Mouse (Mus musculus) gastrocnemius, postnatal 4 days (tissue): ENCODE measurements around the gene Npff. TPM values are rescaled to one million over a fixed set of nuclear protein-coding genes. Genes with fewer than 3 reads are reported as not detected.

ENCODE experiments used
- DNase-seq, 2 experiments: peaks; one replicate each; pipeline ENCODE4 v3.0.0; 2021 to 2022; ENCODE audit warnings: low spot score in 2 of 2, mixed read lengths in 2 of 2
- total RNA-seq, 2 experiments: library from RNA; stranded (reverse); gene quantifications; 2 replicates each; pipeline ENCODE4 v1.2.3; 2021

The Npff gene
- total RNA-seq, 2 experiments from 2014 or later: 3.4 to 4.9 TPM

- no peak for DNase-seq
These were observed 19.5 kb downstream of the Npff start for GRCm38 (mm10) chr15:102505073-102505769.

- no peak for DNase-seq
These were observed 20.6 kb downstream of the Npff start for GRCm38 (mm10) chr15:102503924-102504782.

GRCm38 (mm10) chr15:102503447-102503846 is 21.3 kb downstream of the Npff start, which contains the start of gene Gm10337:
Gm10337 (plus strand) TSS chr15:102503722.
- no peak for DNase-seq

- no peak for DNase-seq
These were observed 22.4 kb downstream of the Npff start for GRCm38 (mm10) chr15:102502254-102502840.

GRCm38 (mm10) chr15:102501084-102501814 is 23.5 kb downstream of the Npff start:
- DNase-seq: no peak

- no peak for DNase-seq
These were observed 24.3 kb downstream of the Npff start for GRCm38 (mm10) chr15:102500479-102500878.

GRCm38 (mm10) chr15:102499851-102500250 is 24.9 kb downstream of the Npff start:
- DNase-seq: no peak

GRCm38 (mm10) chr15:102499370-102499769 is 25.4 kb downstream of the Npff start:
- DNase-seq: no peak

- no peak for DNase-seq
These were observed 26.4 kb downstream of the Npff start for GRCm38 (mm10) chr15:102498322-102498721.

GRCm38 (mm10) chr15:102487664-102488063 is 37.1 kb downstream of the Npff start:
- no peak for DNase-seq

GRCm38 (mm10) chr15:102485853-102486252 is 38.9 kb downstream of the Npff start:
- DNase-seq: no peak

- DNase-seq: no peak
These were observed 41.6 kb downstream of the Npff start for GRCm38 (mm10) chr15:102483136-102483535.

GRCm38 (mm10) chr15:102474520-102474919 is 50.2 kb downstream of the Npff start:
- no peak for DNase-seq

Other genes starting within 250 kb of the Npff start
- 10 to 100 TPM; 18.9 to 20.0 TPM for gene Mfsd5, start 245.5 kb downstream of the Npff start, total RNA-seq
- gene Espl1, start 228.7 kb downstream of the Npff start, total RNA-seq: 10 to 100 TPM; 13.0 to 20.5 TPM
- 100 to 1,000 TPM; 331 to 348 TPM for gene Pfdn5, start 198.8 kb downstream of the Npff start, total RNA-seq
- gene Myg1, start 193.2 kb downstream of the Npff start, total RNA-seq: 10 to 100 TPM; 31.0 to 35.1 TPM
- gene Aaas, start 174.2 kb downstream of the Npff start, total RNA-seq: 10 to 100 TPM; 14.0 to 14.3 TPM
- gene Sp7, start 157.8 kb downstream of the Npff start, total RNA-seq: under 1 TPM; 0.18 to 0.22 TPM
- 10 to 100 TPM; 54.9 to 69.9 TPM for gene Sp1, start 118.8 kb downstream of the Npff start, total RNA-seq
- 1 to 10 TPM; 3.6 to 3.9 TPM for gene Amhr2, start 79.6 kb downstream of the Npff start, total RNA-seq
- gene Prr13, start 65.9 kb downstream of the Npff start, total RNA-seq: 10 to 100 TPM; 15.2 to 18.7 TPM
- gene Pcbp2, start 54.4 kb downstream of the Npff start, total RNA-seq: 100 to 1,000 TPM; 614 to 662 TPM
- gene Gm10337, start 21.2 kb downstream of the Npff start, total RNA-seq: 1 to 10 TPM in 1 of 2 experiments, not detected in 1; 7.6 TPM
- gene Map3k12, start 7.9 kb downstream of the Npff start, total RNA-seq: 1 to 10 TPM; 6.1 to 6.3 TPM
- 10 to 100 TPM; 54.7 to 56.9 TPM for gene Tarbp2, start 6.8 kb downstream of the Npff start, total RNA-seq
- under 1 TPM in 1 of 2 experiments, not detected in 1; 0.70 TPM for gene Gm28047, start 100.1 kb upstream of the Npff start, total RNA-seq
- 10 to 100 TPM; 85.3 to 97.2 TPM for gene Atf7, start 100.5 kb upstream of the Npff start, total RNA-seq
- gene Atp5g2, start 147.4 kb upstream of the Npff start, total RNA-seq: 10 to 100 TPM; 19.0 to 29.5 TPM
- gene Calcoco1, start 197.2 kb upstream of the Npff start, total RNA-seq: 10 to 100 TPM; 60.8 to 67.8 TPM